Mouse (Mus musculus) cerebellum, adult 11-12 months (tissue): Measurements from ENCODE around the gene Kap.
"Not testable (repeated sequence)": the region's sequence is repeated elsewhere in the genome, so short reads cannot be mapped to it uniquely, and the experiment has no call there.

ENCODE experiments used
- DNase-seq: peaks from one replicate; pipeline ENCODE4 v3.0.0; 2022

Gene Kap

DNA sequence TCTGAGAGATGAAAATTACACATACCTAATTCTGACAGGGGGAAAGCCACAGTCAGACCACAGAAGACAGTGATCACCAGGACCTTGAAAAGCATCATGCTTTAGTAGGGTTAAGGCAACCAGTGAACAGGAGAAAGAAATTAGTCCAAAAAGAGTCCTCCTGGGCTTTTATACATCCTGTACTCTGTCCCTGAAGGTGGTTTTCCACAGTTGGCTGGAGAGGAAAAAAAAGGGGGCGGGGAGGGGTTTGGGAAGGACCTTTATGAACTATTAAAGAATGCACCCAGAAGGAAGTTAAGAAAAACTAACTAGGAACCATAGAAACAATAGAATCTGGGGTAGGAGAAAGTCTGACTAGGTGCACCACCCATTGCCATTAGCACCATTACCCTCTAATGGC, at the start of gene Kap:
TSS of gene Kap (minus strand) at position 237 of the 400 bp plus-strand sequence.
- no peak for DNase-seq

DNA sequence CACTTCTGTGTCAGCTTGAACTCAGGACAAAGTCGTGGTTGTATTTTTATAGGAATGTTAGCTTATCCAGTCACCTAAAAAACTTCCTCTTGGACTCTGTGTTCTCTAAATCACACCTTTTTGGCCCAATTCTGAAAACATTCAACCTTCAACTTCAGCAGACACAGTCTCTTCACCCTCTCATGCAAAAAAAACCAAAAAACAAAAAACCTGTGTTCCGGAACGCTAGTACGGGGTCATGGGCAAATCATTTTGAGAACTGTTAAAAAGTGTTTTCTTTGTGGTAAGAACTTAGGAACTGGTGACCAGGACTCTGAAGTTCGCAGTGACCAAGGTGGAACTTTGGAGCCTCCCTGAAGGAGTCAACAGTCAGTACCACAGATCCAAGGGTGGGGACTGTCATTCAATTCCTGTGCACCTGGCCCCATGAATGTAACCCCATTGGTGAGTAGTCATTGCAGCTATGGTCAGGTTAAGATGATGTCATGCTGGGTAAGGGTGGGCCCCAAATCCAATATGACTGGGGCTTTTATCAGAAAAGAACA, 32.4 kb upstream of the Kap start:
- DNase-seq = no peak

DNA sequence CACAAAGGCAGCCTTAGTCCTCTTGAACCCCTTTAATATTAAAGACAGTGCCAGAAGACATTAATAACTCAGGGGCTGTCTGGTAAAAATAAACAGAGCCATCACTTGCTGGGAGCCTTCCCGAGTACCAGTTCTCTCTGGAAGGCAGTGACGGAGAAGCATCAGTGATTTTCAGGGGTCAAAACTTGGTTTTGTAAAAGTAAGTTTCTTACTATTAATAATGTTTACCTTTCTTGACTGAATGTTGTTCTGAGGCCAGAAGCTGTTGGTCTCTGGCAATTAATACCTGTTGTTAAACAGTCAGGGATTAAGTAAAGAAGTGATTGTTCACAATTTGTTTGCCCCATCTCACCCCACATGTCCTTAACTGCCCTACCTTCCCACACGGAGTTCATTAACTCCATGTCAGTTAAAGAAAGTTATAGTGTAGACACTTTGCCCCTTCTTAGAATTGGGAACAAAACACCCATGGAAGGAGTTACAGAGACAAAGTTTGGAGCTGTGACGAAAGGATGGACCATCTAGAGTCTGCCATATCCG, 30.0 kb upstream of the Kap start:
- DNase-seq = no peak

DNA sequence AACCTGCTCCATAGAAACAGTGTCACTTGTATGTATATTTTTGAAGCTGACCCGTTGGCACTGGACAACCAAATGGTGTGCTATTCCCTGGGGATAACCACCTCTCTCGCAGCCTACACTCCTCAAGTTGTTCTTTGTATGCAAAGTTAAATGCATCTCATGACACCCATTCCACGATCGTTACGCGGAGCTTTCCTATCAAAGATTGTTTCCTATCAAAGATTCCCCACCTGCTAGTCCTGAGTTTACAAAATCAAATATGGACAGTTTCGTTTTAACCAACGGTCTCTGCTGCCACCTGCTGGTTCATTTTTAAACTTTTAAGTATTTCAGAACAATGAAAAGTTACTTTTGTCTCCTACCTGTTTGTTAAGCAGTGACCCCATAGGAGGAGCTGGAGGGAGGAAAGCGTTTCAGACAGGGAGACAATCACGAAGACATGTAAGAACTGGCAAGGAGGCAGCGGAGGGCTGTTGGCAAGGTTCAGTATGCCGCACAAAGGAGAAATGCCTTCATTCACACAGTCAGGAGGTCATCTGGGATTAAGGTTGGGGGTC, 22.4 kb upstream of the Kap start:
- DNase-seq = no peak

DNA sequence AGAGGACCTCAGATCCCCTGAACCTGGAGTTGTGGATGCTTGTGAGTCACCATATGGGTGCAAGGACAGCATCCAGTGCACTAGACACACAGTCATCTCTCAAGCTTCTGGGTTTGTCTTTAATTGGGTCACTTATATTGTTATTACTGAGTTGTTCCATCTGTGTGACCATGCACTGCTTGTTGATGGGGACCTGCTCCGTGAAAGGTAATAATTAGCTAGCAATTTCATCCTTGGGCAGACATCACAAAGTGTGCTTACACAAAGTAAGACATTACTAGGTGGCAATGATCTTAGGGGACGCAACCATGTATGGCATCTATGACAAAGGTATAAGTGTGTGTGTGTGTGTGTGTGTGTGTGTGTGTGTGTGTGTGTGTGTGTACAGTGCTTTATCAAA, 19.1 kb upstream of the Kap start:
- no peak for DNase-seq

DNA sequence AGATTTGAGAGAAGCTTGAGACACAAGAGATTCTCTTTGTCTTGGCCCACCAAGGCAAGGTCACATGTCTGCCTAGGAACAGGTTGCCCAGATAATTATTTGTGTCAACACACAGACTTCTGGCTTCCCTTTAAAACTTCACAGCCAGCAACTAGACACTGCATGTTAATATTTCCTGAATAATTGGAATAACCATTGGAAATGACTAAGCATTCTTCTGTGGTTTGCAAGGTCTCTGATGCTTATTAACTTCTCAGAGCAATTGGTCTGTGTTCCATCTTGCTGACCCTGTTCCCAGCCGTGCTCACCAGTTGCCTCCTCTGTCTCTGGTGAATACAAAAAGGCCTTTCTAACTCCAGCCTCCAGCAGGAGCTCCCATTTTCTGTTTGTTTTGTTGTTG, 17.6 kb upstream of the Kap start:
- DNase-seq = no peak

DNA sequence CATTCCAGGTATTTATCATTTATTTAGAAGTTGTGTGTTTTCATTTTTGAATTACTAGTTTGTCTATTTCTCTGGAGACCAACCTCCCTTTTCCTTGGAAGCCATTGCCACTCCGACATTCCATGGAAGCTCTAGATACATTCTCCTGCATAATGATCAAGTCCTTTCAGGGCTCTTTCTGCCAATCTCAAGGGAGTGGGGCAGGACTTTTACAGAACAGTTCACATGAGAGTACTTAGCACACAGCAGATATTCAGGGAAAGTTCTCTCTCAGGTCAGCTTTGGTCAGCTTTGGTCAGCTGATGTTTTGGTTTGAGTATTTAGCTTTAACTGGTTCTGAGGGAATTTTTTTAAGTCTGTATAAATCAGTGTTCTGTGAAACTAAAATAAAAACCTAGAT, 14.8 kb upstream of the Kap start:
- DNase-seq = no peak

DNA sequence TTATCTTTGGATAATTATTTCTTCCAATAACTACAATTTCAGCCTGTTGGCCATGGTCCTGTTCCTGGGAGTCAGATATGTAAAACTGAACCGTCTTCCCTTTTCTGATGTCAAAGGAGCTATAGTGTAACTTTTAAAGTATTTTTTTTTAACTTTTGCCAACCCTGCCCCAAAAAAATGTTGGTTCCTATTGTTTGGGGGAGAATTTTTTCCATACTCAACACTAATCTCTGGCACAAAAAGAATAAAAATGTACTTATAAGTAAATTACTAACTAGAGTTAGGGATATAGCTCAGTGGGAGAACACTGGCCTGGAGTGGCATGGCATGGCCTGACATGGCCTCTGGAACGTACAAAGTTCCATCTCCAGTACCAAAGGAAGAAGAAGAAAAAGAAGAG, 2.3 kb upstream of the Kap start:
- DNase-seq = no peak

DNA sequence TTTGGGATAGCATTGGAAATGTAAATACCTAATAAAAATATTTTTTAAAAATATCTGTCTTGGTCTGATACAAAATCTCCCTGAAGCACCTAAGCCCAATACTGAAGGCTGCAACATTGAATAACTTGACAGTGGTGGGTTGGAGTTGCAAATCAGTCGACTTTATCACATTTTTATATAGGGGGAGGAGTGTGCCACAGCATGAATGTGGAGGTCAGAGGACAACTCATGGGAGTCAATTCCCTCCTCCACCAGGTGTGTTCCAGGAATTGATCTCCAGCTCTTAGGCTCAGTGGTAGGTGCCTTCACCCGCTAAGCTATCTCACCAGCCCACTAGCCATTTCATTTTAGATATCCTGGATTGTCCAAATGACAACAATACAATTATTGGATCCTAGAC, 4.2 kb downstream of the Kap start:
- no peak for DNase-seq

DNA sequence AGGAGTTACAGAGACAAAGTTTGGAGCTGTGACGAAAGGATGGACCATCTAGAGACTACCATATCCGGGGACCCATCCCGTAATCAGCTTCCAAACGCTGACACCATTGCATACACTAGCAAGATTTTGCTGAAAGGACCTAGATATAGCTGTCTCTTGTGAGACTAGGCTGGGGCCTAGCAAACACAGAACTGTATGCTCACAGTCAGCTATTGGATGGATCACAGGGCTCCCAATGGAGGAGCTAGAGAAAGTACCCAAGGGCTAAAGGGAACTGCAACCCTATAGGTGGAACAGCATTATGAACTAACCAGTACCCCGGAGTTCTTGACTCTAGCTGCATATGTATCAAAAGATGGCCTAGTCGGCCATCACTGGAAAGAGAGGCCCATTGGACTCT, 4.7 kb downstream of the Kap start:
- DNase-seq = not testable (repeated sequence)

DNA sequence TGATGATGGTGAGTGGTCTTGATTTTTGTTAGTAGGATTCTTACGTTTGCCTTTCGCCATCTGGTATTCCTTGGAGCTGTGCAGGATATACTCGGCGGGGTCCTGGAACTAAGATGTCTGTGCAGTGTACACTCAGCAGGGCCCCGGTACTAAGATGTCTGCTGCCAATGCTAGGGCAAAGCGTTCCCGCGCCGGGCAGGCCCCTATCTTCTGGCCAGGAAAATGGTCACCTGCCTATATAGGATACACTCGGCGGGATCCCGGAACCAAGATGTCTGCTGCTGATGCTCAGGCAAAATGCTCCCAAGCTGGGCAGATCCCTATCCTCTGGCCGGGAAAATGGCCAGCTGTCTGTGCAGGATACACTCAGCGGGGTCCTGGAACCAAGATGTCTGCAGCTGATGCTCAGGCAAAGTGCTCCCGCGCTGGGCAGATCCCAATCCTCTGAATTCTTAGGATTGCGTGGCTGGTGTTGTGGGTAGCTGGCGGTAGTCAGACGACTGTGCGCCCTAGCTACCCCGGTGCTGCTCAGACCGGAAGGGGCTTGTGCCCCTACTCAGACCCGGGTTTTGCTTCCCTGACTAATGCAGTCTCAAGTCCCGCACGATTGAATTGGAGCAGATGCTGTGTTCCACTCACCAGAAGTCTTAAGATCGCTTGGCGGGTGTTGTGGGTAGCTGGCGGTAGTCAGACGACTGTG, 15.1 kb downstream of the Kap start:
- DNase-seq = not testable (repeated sequence)

DNA sequence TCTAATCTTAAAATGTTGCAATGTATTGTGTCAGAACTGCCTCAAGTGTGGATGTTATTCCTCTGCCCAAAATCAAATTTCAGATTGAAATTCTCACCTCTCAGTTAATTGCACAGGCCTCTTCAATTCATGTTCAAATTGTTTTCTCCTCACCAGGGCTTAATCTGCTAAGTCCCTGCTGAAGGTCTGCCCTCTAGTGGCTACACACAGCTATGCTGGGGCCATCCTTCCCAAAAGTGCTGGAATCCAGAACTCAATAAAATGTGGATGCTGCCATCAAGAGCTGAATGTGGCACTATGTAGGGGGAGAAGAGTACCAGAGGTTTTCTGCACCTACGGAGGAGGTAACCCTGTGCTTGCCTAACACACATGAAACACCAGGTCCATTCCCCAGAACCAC, 41.2 kb downstream of the Kap start:
- DNase-seq = no peak
